14 mouse cellular contexts compared by ENCODE assay signal in the genomic region with DNA sequence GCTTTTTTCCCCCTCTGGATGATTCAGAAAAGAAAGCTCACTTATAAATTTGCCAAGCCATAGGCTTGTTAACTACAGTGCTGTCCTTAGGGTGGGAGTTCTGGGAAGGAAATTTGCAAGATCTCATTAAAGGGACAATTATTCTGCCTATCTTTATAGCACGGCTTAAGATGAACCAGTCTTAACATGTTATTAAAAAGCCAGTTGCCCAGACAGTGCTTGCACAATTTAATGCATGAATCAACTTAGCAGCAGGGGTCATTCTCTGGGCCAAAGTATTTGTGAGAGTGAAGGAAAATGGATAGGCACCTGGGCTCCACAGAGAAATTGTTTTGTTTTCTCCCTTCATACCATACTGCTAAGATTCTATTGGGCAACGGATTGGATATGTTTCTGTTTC.
DNase-seq lines count a peak whose midpoint lies in the region; ATAC-seq and TF ChIP-seq lines count a peak whose summit lies in the region.
"Had no signal": no experiment of that assay in that cellular context is flagged by ENCODE, and none has a peak within 500 bp of the region (broad histone marks: within the 10 kb centered on the region; RNA-seq: fewer than 3 reads in every experiment).

No protein-coding gene starts in this region.

- DNase-seq in embryo, embryonic 10.5 days (ENCODE audit: low spot score): peak; percentile 18
- DNase-seq in embryo, embryonic 10 days (ENCODE audit: low spot score): no peak
- peak; percentile 38 for DNase-seq in brain, adult 2 months (ENCODE audit: low read depth, low spot score)
- peak; percentile 40 for DNase-seq in midbrain, embryonic 14.5 days
- no peak for DNase-seq in lung, adult 2 months
- no peak for DNase-seq in lung, postnatal 10 days
- DNase-seq in thymus, postnatal 25 days: no peak
- DNase-seq: adrenal gland, adult 8-10 months; gastrocnemius, postnatal 10 days; heart, postnatal 36 days; kidney, adult 11 months; lung, adult 18-20 months had no signal

- no peak overlapping the region for H3K27ac ChIP-seq in forebrain, embryonic 15.5 days (replicated peaks)
- H3K27ac ChIP-seq in midbrain, embryonic 14.5 days (replicated peaks; ENCODE audit: low read depth, low read length): no peak overlapping the region

- H3K27me3 ChIP-seq in forebrain, embryonic 15.5 days: no peaks in the 10 kb centered on the region
- no peaks in the 10 kb centered on the region for H3K27me3 ChIP-seq in midbrain, embryonic 14.5 days (ENCODE audit: control insufficient read depth, insufficient read depth, low read length)

- no peaks in the 10 kb centered on the region for H3K9me3 ChIP-seq in forebrain, embryonic 15.5 days
- H3K9me3 ChIP-seq in midbrain, embryonic 14.5 days (ENCODE audit: control insufficient read depth, low read length): no peaks in the 10 kb centered on the region

- no peak for TF ChIP-seq CTCF in lung, adult 2 months (IDR thresholded peaks at IDR 0.05; ENCODE audit: insufficient read depth, low read length)

- H3K36me3 ChIP-seq in forebrain, embryonic 15.5 days: no peaks in the 10 kb centered on the region
- no peaks in the 10 kb centered on the region for H3K36me3 ChIP-seq in midbrain, embryonic 14.5 days (ENCODE audit: control insufficient read depth, insufficient read depth, low read length)

- ATAC-seq in forebrain, embryonic 15.5 days (replicated peaks): peak; percentile 78
- no peak for ATAC-seq in midbrain, embryonic 14.5 days (ENCODE audit: low FRiP score, low TSS enrichment)

- WGBS in forebrain, embryonic 15.5 days: 8% methylated on average over 2 of the region's 2 CpGs
- 10% methylated on average over 2 of the region's 2 CpGs for WGBS in midbrain, embryonic 14.5 days
- 59% methylated on average over 2 of the region's 2 CpGs for WGBS in lung, adult 2 months

- no peak for TF ChIP-seq POLR2A in lung, adult 2 months (IDR thresholded peaks at IDR 0.05; ENCODE audit: borderline replicate concordance, extremely low read depth, low read depth, low read length)

- H3K4me2 ChIP-seq in forebrain, embryonic 15.5 days (replicated peaks): no peak overlapping the region
- H3K4me2 ChIP-seq in midbrain, embryonic 14.5 days (ENCODE audit: low read length): no peak overlapping the region
- H3K4me2 ChIP-seq: heart, embryonic 11.5 days had no signal

- H3K4me3 ChIP-seq in forebrain, embryonic 15.5 days: no peak overlapping the region
- no peak overlapping the region for H3K4me3 ChIP-seq in midbrain, embryonic 14.5 days (replicated peaks; ENCODE audit: low read depth, low read length)
- H3K4me3 ChIP-seq in lung, adult 2 months (replicated peaks; ENCODE audit: extremely low read depth, low read depth, low read length): no peak overlapping the region

- 0 out of 2 replicates have a peak, but pooled peaks cover 3% of the 10 kb centered on the region for H3K4me1 ChIP-seq in forebrain, embryonic 15.5 days
- H3K4me1 ChIP-seq in midbrain, embryonic 14.5 days (ENCODE audit: control insufficient read depth, insufficient read depth, low read length): no peaks in the 10 kb centered on the region
- H3K4me1 ChIP-seq in lung, adult 2 months (ENCODE audit: control insufficient read depth, insufficient read depth, low read length): no peaks in the 10 kb centered on the region

- no peak overlapping the region for H3K9ac ChIP-seq in forebrain, embryonic 15.5 days (replicated peaks)
- H3K9ac ChIP-seq in midbrain, embryonic 14.5 days (replicated peaks; ENCODE audit: low read length): no peak overlapping the region

Comparison
In these comparisons a context has a peak if more than half of its experiments do, and no peak if none do; other contexts are left out.
1. DNase-seq: peak in embryo, embryonic 10.5 days (single experiment), brain, adult 2 months (single experiment) and midbrain, embryonic 14.5 days (single experiment); none in embryo, embryonic 10 days (single experiment), lung, adult 2 months (single experiment), lung, postnatal 10 days (single experiment) and thymus, postnatal 25 days (single experiment).